Mouse (Mus musculus): ENCODE results near the gene Mark3. TPM values are rescaled to one million over a fixed set of nuclear protein-coding genes. Genes with fewer than 3 reads are reported as not detected.

The Mark3 gene
- polyA plus RNA-seq, 1 experiment from 2014 or later = 70.0 TPM

- no peak overlapping the region for H3K4me2 ChIP-seq (replicated peaks)
- no peak overlapping the region for H3K9ac ChIP-seq
- H3K36me3 ChIP-seq = peaks cover 59% of the 10 kb centered on the region
- no peaks in the 10 kb centered on the region for H3K4me1 ChIP-seq
- 100% methylated on average over 1 of the region's 1 CpGs for WGBS
- H3K27ac ChIP-seq = no peak overlapping the region
- no peak overlapping the region for H3K4me3 ChIP-seq
- H3K9me3 ChIP-seq = no peaks in the 10 kb centered on the region
- no peak for ATAC-seq (ENCODE audit: insufficient number of reproducible peaks, insufficient read depth, low FRiP score, low TSS enrichment)
- no peaks in the 10 kb centered on the region for H3K27me3 ChIP-seq
Observed at GRCm38 (mm10) chr12:111598902-111599301, 24.6 kb downstream of the Mark3 start.

- H3K9ac ChIP-seq = no peak overlapping the region
- ATAC-seq (ENCODE audit: insufficient number of reproducible peaks, insufficient read depth, low FRiP score, low TSS enrichment) = no peak
- H3K4me2 ChIP-seq (replicated peaks) = no peak overlapping the region
- H3K27me3 ChIP-seq = no peaks in the 10 kb centered on the region
- no peaks in the 10 kb centered on the region for H3K4me1 ChIP-seq
- 94% methylated on average over 5 of the region's 5 CpGs for WGBS
- H3K9me3 ChIP-seq = no peaks in the 10 kb centered on the region
- H3K27ac ChIP-seq = no peak overlapping the region
- H3K36me3 ChIP-seq = peaks cover 60% of the 10 kb centered on the region
- no peak overlapping the region for H3K4me3 ChIP-seq
Observed at GRCm38 (mm10) chr12:111599640-111600039, 25.3 kb downstream of the Mark3 start.

- Histone ChIP-seq H3K36me3 (peaks cover 40% of the 10 kb centered on the region), H3K4me3 (no peak overlapping the region), H3K9me3 (no peaks in the 10 kb centered on the region), H3K27me3 (no peaks in the 10 kb centered on the region), H3K27ac (no peak overlapping the region), H3K4me1 (no peaks in the 10 kb centered on the region), H3K9ac (no peak overlapping the region), H3K4me2 (replicated peaks) (no peak overlapping the region)
- ATAC-seq (ENCODE audit: insufficient number of reproducible peaks, insufficient read depth, low FRiP score, low TSS enrichment) = no peak
- WGBS = 83% methylated on average over 3 of the region's 3 CpGs
Observed at GRCm38 (mm10) chr12:111603871-111604270, 29.5 kb downstream of the Mark3 start.

GRCm38 (mm10) chr12:111605619-111606018, 31.3 kb downstream of the Mark3 start:
- no peak overlapping the region for H3K9ac ChIP-seq
- H3K4me1 ChIP-seq = no peaks in the 10 kb centered on the region
- no peak overlapping the region for H3K4me3 ChIP-seq
- 93% methylated on average over 2 of the region's 2 CpGs for WGBS
- H3K9me3 ChIP-seq = no peaks in the 10 kb centered on the region
- no peak overlapping the region for H3K27ac ChIP-seq
- no peak for ATAC-seq (ENCODE audit: insufficient number of reproducible peaks, insufficient read depth, low FRiP score, low TSS enrichment)
- peaks cover 26% of the 10 kb centered on the region for H3K36me3 ChIP-seq
- H3K27me3 ChIP-seq = no peaks in the 10 kb centered on the region
- no peak overlapping the region for H3K4me2 ChIP-seq (replicated peaks)

GRCm38 (mm10) chr12:111608015-111608414, 33.7 kb downstream of the Mark3 start:
- peaks cover 41% of the 10 kb centered on the region for H3K36me3 ChIP-seq
- no peaks in the 10 kb centered on the region for H3K9me3 ChIP-seq
- no peaks in the 10 kb centered on the region for H3K4me1 ChIP-seq
- no peak for ATAC-seq (ENCODE audit: insufficient number of reproducible peaks, insufficient read depth, low FRiP score, low TSS enrichment)
- no peak overlapping the region for H3K9ac ChIP-seq
- no peak overlapping the region for H3K4me3 ChIP-seq
- H3K27ac ChIP-seq = no peak overlapping the region
- 64% methylated on average over 5 of the region's 5 CpGs for WGBS
- H3K4me2 ChIP-seq (replicated peaks) = no peak overlapping the region
- no peaks in the 10 kb centered on the region for H3K27me3 ChIP-seq

- WGBS = 88% methylated on average over 5 of the region's 5 CpGs
Observed at GRCm38 (mm10) chr12:111614475-111615141, 40.3 kb downstream of the Mark3 start.

GRCm38 (mm10) chr12:111618266-111618665, 43.9 kb downstream of the Mark3 start:
- Histone ChIP-seq H3K4me1 (no peaks in the 10 kb centered on the region), H3K27me3 (no peaks in the 10 kb centered on the region), H3K27ac (no peak overlapping the region), H3K36me3 (peaks cover 52% of the 10 kb centered on the region), H3K9me3 (no peaks in the 10 kb centered on the region), H3K9ac (no peak overlapping the region), H3K4me2 (replicated peaks) (no peak overlapping the region), H3K4me3 (no peak overlapping the region)
- ATAC-seq (ENCODE audit: insufficient number of reproducible peaks, insufficient read depth, low FRiP score, low TSS enrichment) = no peak
- WGBS = 89% methylated on average over 7 of the region's 7 CpGs

More at GRCm38 (mm10) chr12:111614475-111615141, 40.3 kb downstream of the Mark3 start:
- peaks cover 45% of the 10 kb centered on the region for H3K36me3 ChIP-seq
- H3K4me2 ChIP-seq (replicated peaks) = no peak overlapping the region
- H3K9me3 ChIP-seq = no peaks in the 10 kb centered on the region
- H3K4me1 ChIP-seq = no peaks in the 10 kb centered on the region
- no peak overlapping the region for H3K27ac ChIP-seq
- no peak overlapping the region for H3K9ac ChIP-seq
- ATAC-seq (ENCODE audit: insufficient number of reproducible peaks, insufficient read depth, low FRiP score, low TSS enrichment) = no peak
- H3K27me3 ChIP-seq = no peaks in the 10 kb centered on the region
- no peak overlapping the region for H3K4me3 ChIP-seq

GRCm38 (mm10) chr12:111648061-111648645, 73.8 kb downstream of the Mark3 start:
- no peak overlapping the region for H3K4me3 ChIP-seq
- no peak overlapping the region for H3K9ac ChIP-seq
- 53% methylated on average over 6 of the region's 6 CpGs for WGBS
- no peak overlapping the region for H3K4me2 ChIP-seq (replicated peaks)
- ATAC-seq (ENCODE audit: insufficient number of reproducible peaks, insufficient read depth, low FRiP score, low TSS enrichment) = no peak
- no peaks in the 10 kb centered on the region for H3K27me3 ChIP-seq
- no peak overlapping the region for H3K27ac ChIP-seq
- no peaks in the 10 kb centered on the region for H3K9me3 ChIP-seq
- H3K36me3 ChIP-seq = peaks cover 84% of the 10 kb centered on the region
- no peaks in the 10 kb centered on the region for H3K4me1 ChIP-seq

GRCm38 (mm10) chr12:111652953-111653352, 78.6 kb downstream of the Mark3 start:
- H3K27me3 ChIP-seq = no peaks in the 10 kb centered on the region
- H3K4me3 ChIP-seq = no peak overlapping the region
- no peak overlapping the region for H3K27ac ChIP-seq
- peaks cover 80% of the 10 kb centered on the region for H3K36me3 ChIP-seq
- H3K9me3 ChIP-seq = no peaks in the 10 kb centered on the region
- H3K4me1 ChIP-seq = no peaks in the 10 kb centered on the region
- ATAC-seq (ENCODE audit: insufficient number of reproducible peaks, insufficient read depth, low FRiP score, low TSS enrichment) = no peak
- no peak overlapping the region for H3K4me2 ChIP-seq (replicated peaks)
- WGBS = 87% methylated on average over 3 of the region's 3 CpGs
- H3K9ac ChIP-seq = no peak overlapping the region

GRCm38 (mm10) chr12:111653434-111653833, 79.1 kb downstream of the Mark3 start:
- no peak for ATAC-seq (ENCODE audit: insufficient number of reproducible peaks, insufficient read depth, low FRiP score, low TSS enrichment)
- H3K36me3 ChIP-seq = peaks cover 76% of the 10 kb centered on the region

GRCm38 (mm10) chr12:111655695-111656094, 81.4 kb downstream of the Mark3 start:
- H3K27ac ChIP-seq = no peak overlapping the region
- H3K36me3 ChIP-seq = peaks cover 68% of the 10 kb centered on the region
- H3K27me3 ChIP-seq = no peaks in the 10 kb centered on the region
- no peak overlapping the region for H3K4me2 ChIP-seq (replicated peaks)
- H3K4me1 ChIP-seq = no peaks in the 10 kb centered on the region
- no peak overlapping the region for H3K4me3 ChIP-seq
- WGBS = 91% methylated on average over 11 of the region's 11 CpGs
- no peaks in the 10 kb centered on the region for H3K9me3 ChIP-seq
- no peak overlapping the region for H3K9ac ChIP-seq
- ATAC-seq (ENCODE audit: insufficient number of reproducible peaks, insufficient read depth, low FRiP score, low TSS enrichment) = no peak

More at GRCm38 (mm10) chr12:111653434-111653833, 79.1 kb downstream of the Mark3 start:
- no peak overlapping the region for H3K9ac ChIP-seq
- H3K9me3 ChIP-seq = no peaks in the 10 kb centered on the region
- H3K27ac ChIP-seq = no peak overlapping the region
- H3K4me2 ChIP-seq (replicated peaks) = no peak overlapping the region
- no peaks in the 10 kb centered on the region for H3K27me3 ChIP-seq
- no peaks in the 10 kb centered on the region for H3K4me1 ChIP-seq
- WGBS = 42% methylated on average over 3 of the region's 3 CpGs
- no peak overlapping the region for H3K4me3 ChIP-seq

GRCm38 (mm10) chr12:111659331-111659730, 85.0 kb downstream of the Mark3 start:
- Histone ChIP-seq H3K4me2 (replicated peaks) (no peak overlapping the region), H3K4me1 (peaks cover 9% of the 10 kb centered on the region), H3K36me3 (peaks cover 50% of the 10 kb centered on the region), H3K4me3 (no peak overlapping the region), H3K27me3 (no peaks in the 10 kb centered on the region), H3K9me3 (no peaks in the 10 kb centered on the region), H3K27ac (no peak overlapping the region), H3K9ac (no peak overlapping the region)
- 96% methylated on average over 4 of the region's 4 CpGs for WGBS
- ATAC-seq (ENCODE audit: insufficient number of reproducible peaks, insufficient read depth, low FRiP score, low TSS enrichment) = no peak
